In genomic region chr3:79379255-79379836, GRCm38 (mm10) we compare ENCODE assay signal across 35 mouse cellular contexts. TPM values are rescaled to one million over a fixed set of nuclear protein-coding genes. Genes with fewer than 3 reads are reported as not detected.
DNase-seq lines count a peak whose midpoint lies in the region; TF ChIP-seq lines count a peak whose summit lies in the region.
"Had no signal": no experiment of that assay in that cellular context is flagged by ENCODE, and none has a peak within 500 bp of the region (broad histone marks: within the 10 kb centered on the region; RNA-seq: fewer than 3 reads in every experiment).

No protein-coding gene starts in this region.

- TF ChIP-seq POLR2A in liver, adult 2 months (IDR thresholded peaks at IDR 0.05; ENCODE audit: extremely low read depth, insufficient read depth, low read length): no peak

- TF ChIP-seq CTCF in liver, adult 2 months (IDR thresholded peaks at IDR 0.05; ENCODE audit: low read depth, low read length): no peak
- TF ChIP-seq CTCF in left cerebral cortex, adult 2 months (IDR thresholded peaks at IDR 0.05): no peak

- H3K9ac ChIP-seq in liver, adult 2 months (ENCODE audit: low read depth, low read length): peak overlapping the region; percentile 5
- H3K9ac ChIP-seq: forebrain, embryonic 13.5 days; hindbrain, embryonic 13.5 days; midbrain, embryonic 13.5 days had no signal

- 41% methylated on average over 14 of the region's 14 CpGs for WGBS in liver, adult 2 months

- H3K4me3 ChIP-seq in liver, adult 2 months (ENCODE audit: insufficient read depth, low read depth, low read length): no peak overlapping the region
- no peak overlapping the region for H3K4me3 ChIP-seq in left cerebral cortex, adult 2 months
- H3K4me3 ChIP-seq: forebrain, embryonic 13.5 days; hindbrain, embryonic 13.5 days; megakaryocyte, embryonic 14.5 days; midbrain, embryonic 13.5 days had no signal

- peaks cover 12% of the 10 kb centered on the region for H3K4me1 ChIP-seq in liver, adult 2 months (ENCODE audit: control insufficient read depth, insufficient read depth, low read length)
- H3K4me1 ChIP-seq: forebrain, embryonic 13.5 days; hindbrain, embryonic 13.5 days; megakaryocyte, embryonic 14.5 days had no signal

- peak overlapping the region; percentile 84 for H3K27ac ChIP-seq in liver, adult 2 months (replicated peaks; ENCODE audit: insufficient read depth, low read depth, low read length)
- no peak overlapping the region for H3K27ac ChIP-seq in left cerebral cortex, adult 2 months
- H3K27ac ChIP-seq: forebrain, embryonic 13.5 days; hindbrain, embryonic 13.5 days; midbrain, embryonic 13.5 days had no signal

- intact Hi-C loops in left cerebral cortex, adult 2 months (cut with DNase I): no loop called here

- peak; percentile 62 for DNase-seq in liver, adult 2 months (ENCODE audit: extremely low read depth, low read depth, low spot score)
- no peak for DNase-seq in liver
- DNase-seq in brain, adult 2 months (ENCODE audit: low read depth, low spot score): peak; percentile 60
- DNase-seq in cerebellum, adult 11-12 months: peak; percentile 20
- peak; percentile 40 for DNase-seq in cerebellum, adult 9-11 months
- no peak for DNase-seq in spleen, postnatal 36 days (ENCODE audit: low spot score in 2 of 2)
- no peak for DNase-seq in left cerebral cortex, adult 2 months (ENCODE audit: extremely low spot score in 1 of 2, low spot score in 2 of 2)
- DNase-seq: adrenal gland, postnatal 25 days; B cell, adult 2 months; gastrocnemius, postnatal 14 days; heart, adult 18-20 months; heart, postnatal 4 days; kidney, postnatal 25 days; left cerebral cortex, postnatal 4 days; lung, adult 18-20 months; lung, postnatal 4 days; right cerebral cortex, postnatal 4 days; thymus, adult 2 months; thymus, postnatal 36 days had no signal

- H3K36me3 ChIP-seq in liver, adult 2 months (ENCODE audit: control insufficient read depth, insufficient read depth, low read length): no peaks in the 10 kb centered on the region
- H3K36me3 ChIP-seq: hindbrain, embryonic 13.5 days; midbrain, embryonic 13.5 days had no signal

- H3K79me2 ChIP-seq in liver, adult 2 months (ENCODE audit: control insufficient read depth, insufficient read depth, low read length): no peaks in the 10 kb centered on the region

- H3K27me3 ChIP-seq in liver, adult 2 months (ENCODE audit: control insufficient read depth, insufficient read depth, low read length): no peaks in the 10 kb centered on the region
- H3K27me3 ChIP-seq: forebrain, embryonic 13.5 days; hindbrain, embryonic 13.5 days; midbrain, embryonic 13.5 days had no signal

RNA-seq across cellular contexts. Expression of gene Gm17359, which starts 42.9 kb away (rescaled TPM):
- 0.09 and 0.13 TPM in 2 replicates for total RNA-seq in liver, adult 2 months (2014; rRNA removed)
- polyA plus RNA-seq in liver, adult 2 months (2012; rRNA removed): 0.13 TPM in 1 of 2 replicates, not detected in the other
- not detected for total RNA-seq in left cerebral cortex, adult 2 months (2021)
- total RNA-seq: adrenal gland, adult 18-20 months; adrenal gland, postnatal 25 days; gastrocnemius, postnatal 14 days; heart, adult 18-20 months; heart, postnatal 4 days; layer of hippocampus, adult 18-20 months; layer of hippocampus, postnatal 10 days; left cerebral cortex, postnatal 4 days; monocyte, adult 5-6 weeks had no signal
- polyA plus RNA-seq: embryonic facial prominence, embryonic 11.5 days; forebrain, embryonic 13.5 days; heart, embryonic 11.5 days; heart, embryonic 16.5 days; hindbrain, embryonic 13.5 days; intestine, postnatal 0 days; limb, embryonic 14.5 days; lung, postnatal 0 days; midbrain, embryonic 13.5 days; neural tube, embryonic 14.5 days; spleen, adult 2 months had no signal

Comparison
In these comparisons a context has a peak if more than half of its experiments do, and no peak if none do; other contexts are left out.
1. DNase-seq: peak in liver, adult 2 months (single experiment), brain, adult 2 months (single experiment), cerebellum, adult 11-12 months (single experiment) and cerebellum, adult 9-11 months (single experiment); none in liver (single experiment), spleen, postnatal 36 days (0 of 2) and left cerebral cortex, adult 2 months (0 of 2).